Mouse (Mus musculus) intestine, embryonic 15.5 days (tissue): Measurements from ENCODE around the gene Pcsk7. TPM values are rescaled to one million over a fixed set of nuclear protein-coding genes. Genes with fewer than 3 reads are reported as not detected.

Experiments
- ATAC-seq: fragments of 200-750 bp; cut with Nextera tagmentation; 2 replicates; pipeline ENCODE4 v1.8.0; 2017; ENCODE audit warnings: moderate TSS enrichment, moderate library complexity
- H3K27ac ChIP-seq: fragments of 300-500 bp; sonication (generic); 2 replicates; pipeline ENCODE4 v1.5.1; 2015; ENCODE audit warnings: mild to moderate bottlenecking, inconsistent platforms
- H3K27me3 ChIP-seq: fragments of 300-500 bp; sonication (generic); replicated peaks from 2 replicates; pipeline ENCODE4 v1.6.1; 2015; ENCODE audit warnings: inconsistent platforms
- H3K36me3 ChIP-seq: fragments of 300-500 bp; sonication (generic); 2 replicates; pipeline ENCODE4 v1.6.1; 2015; ENCODE audit warnings: inconsistent platforms
- H3K4me1 ChIP-seq: fragments of 300-500 bp; sonication (generic); replicated peaks from 2 replicates; pipeline ENCODE4 v1.6.1; 2015; ENCODE audit warnings: inconsistent platforms
- H3K4me2 ChIP-seq: fragments of 300-500 bp; sonication (generic); replicated peaks from 2 replicates; pipeline ENCODE4 v1.6.1; 2015; ENCODE audit warnings: mild to moderate bottlenecking, inconsistent platforms
- H3K4me3 ChIP-seq: fragments of 300-500 bp; sonication (generic); replicated peaks from 2 replicates; pipeline ENCODE4 v1.5.1; 2015; ENCODE audit warnings: inconsistent platforms
- H3K9ac ChIP-seq: fragments of 300-500 bp; sonication (generic); 2 replicates; pipeline ENCODE4 v1.6.1; 2015; ENCODE audit warnings: inconsistent platforms
- H3K9me3 ChIP-seq: fragments of 300-500 bp; sonication (generic); 2 replicates; pipeline ENCODE4 v1.6.1; 2016; ENCODE audit warnings: inconsistent platforms
- WGBS: fragments of 180-500 bp; shearing (Covaris S2); methylation state at CpG from one replicate; pipeline ENCODE4 v1.1.7; 2015; 5-methylcytosine and 5-hydroxymethylcytosine counted together
- polyA plus RNA-seq: library from polyadenylated mRNA; unstranded; fragments of >200 nt; fragmentation: Nextera tagmentation; extraction: Ambion mirVana; gene quantifications from 2 replicates; pipeline ENCODE4 v1.2.1, GENCODE M21; 2015

The Pcsk7 gene
- polyA plus RNA-seq, 1 experiment from 2014 or later: 18.5 TPM

DNA sequence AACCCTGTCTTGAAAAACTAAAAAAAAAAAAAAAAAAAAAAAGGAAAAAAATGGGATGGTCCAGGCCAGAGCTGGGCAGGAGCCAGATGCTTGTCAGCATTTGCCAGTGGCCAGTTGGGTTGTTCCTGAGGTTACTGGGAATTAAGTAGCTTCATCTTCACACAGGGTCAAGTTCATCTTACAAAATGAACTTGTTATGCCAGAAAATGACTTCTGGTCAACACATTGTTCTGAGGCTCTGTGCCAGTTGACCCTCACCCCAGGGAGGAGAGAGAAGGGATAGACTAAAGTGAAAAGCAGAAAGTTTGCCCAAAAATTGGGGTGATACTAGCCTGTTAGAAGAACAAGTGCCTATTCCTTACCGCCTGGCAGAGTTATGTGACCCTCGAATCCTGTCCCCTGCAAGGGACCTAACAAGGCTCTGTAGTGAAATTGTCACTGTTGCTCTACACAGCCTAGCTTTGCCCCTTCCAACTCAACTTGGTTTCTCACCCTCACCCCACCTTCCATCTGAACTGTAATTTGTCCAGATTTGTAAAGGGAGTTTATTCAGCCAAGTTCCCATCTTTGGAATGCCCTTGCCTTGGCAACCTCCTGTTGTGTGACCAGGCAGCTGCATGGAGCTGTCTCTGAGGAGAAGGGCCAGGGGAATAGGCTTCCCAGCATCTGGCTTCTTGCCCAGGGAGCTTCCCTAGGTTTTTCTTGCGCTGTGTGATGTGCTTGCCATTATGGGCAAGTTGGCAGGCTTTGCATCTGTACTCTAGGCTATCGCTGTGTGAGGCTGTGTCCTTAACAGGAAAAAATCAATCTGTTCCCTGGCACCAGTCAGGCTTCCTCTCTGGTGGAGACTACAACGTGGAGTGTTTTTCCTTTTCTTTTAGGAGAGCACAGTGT, 11.0 kb downstream of the Pcsk7 start:
- WGBS: 71% methylated on average over 5 of the region's 5 CpGs
- no peak overlapping the region for H3K4me3 ChIP-seq
- no peak for ATAC-seq
- H3K27ac ChIP-seq: peak overlapping the region; percentile 44; the same call in 1 of the 2 replicates
- peaks cover 32% of the 10 kb centered on the region for H3K36me3 ChIP-seq
- no peaks in the 10 kb centered on the region for H3K4me1 ChIP-seq
- H3K4me2 ChIP-seq: no peak overlapping the region
- H3K9ac ChIP-seq: no peak overlapping the region
- no peaks in the 10 kb centered on the region for H3K27me3 ChIP-seq
- no peaks in the 10 kb centered on the region for H3K9me3 ChIP-seq

GRCm38 (mm10) chr9:45919895-45920294, 13.6 kb downstream of the Pcsk7 start:
- WGBS: 44% methylated on average over 1 of the region's 1 CpGs
- peak; percentile 72 for ATAC-seq

GRCm38 (mm10) chr9:45929285-45929684, 23.0 kb downstream of the Pcsk7 start:
- Histone ChIP-seq H3K4me1 (no peaks in the 10 kb centered on the region; the same call in 1 of the 2 replicates), H3K4me3 (no peak overlapping the region), H3K27me3 (no peaks in the 10 kb centered on the region), H3K36me3 (peaks cover 28% of the 10 kb centered on the region), H3K27ac (no peak overlapping the region), H3K4me2 (no peak overlapping the region), H3K9me3 (no peaks in the 10 kb centered on the region), H3K9ac (no peak overlapping the region)
- no peak for ATAC-seq
- WGBS: 81% methylated on average over 5 of the region's 5 CpGs

More at GRCm38 (mm10) chr9:45919895-45920294, 13.6 kb downstream of the Pcsk7 start:
- Histone ChIP-seq H3K4me1 (no peaks in the 10 kb centered on the region), H3K36me3 (peaks cover 36% of the 10 kb centered on the region), H3K4me3 (no peak overlapping the region), H3K9me3 (no peaks in the 10 kb centered on the region), H3K27ac (peak overlapping the region; percentile 67), H3K27me3 (no peaks in the 10 kb centered on the region), H3K4me2 (no peak overlapping the region), H3K9ac (no peak overlapping the region; the same call in 1 of the 2 replicates)

GRCm38 (mm10) chr9:45931958-45932357, 25.7 kb downstream of the Pcsk7 start:
- no peaks in the 10 kb centered on the region for H3K9me3 ChIP-seq
- 56% methylated on average over 1 of the region's 1 CpGs for WGBS
- H3K4me2 ChIP-seq: peak overlapping the region; percentile 30; the same call in 1 of the 2 replicates
- H3K27me3 ChIP-seq: no peaks in the 10 kb centered on the region
- peaks cover 28% of the 10 kb centered on the region for H3K36me3 ChIP-seq
- H3K27ac ChIP-seq: peak overlapping the region; percentile 42; the same call in 1 of the 2 replicates
- no peak overlapping the region for H3K9ac ChIP-seq
- H3K4me1 ChIP-seq: peaks cover 10% of the 10 kb centered on the region; the same call in 1 of the 2 replicates
- no peak overlapping the region for H3K4me3 ChIP-seq
- ATAC-seq: no peak

GRCm38 (mm10) chr9:45932571-45933415, 26.5 kb downstream of the Pcsk7 start:
- no peak overlapping the region for H3K9ac ChIP-seq
- peaks cover 10% of the 10 kb centered on the region; the same call in 1 of the 2 replicates for H3K4me1 ChIP-seq
- no peaks in the 10 kb centered on the region for H3K27me3 ChIP-seq
- peak overlapping the region; percentile 30 for H3K4me2 ChIP-seq
- WGBS: 54% methylated on average over 11 of the region's 11 CpGs
- H3K9me3 ChIP-seq: no peaks in the 10 kb centered on the region
- peak overlapping the region; percentile 12; the same call in 1 of the 2 replicates for H3K4me3 ChIP-seq
- H3K27ac ChIP-seq: peak overlapping the region; percentile 42; the same call in 1 of the 2 replicates
- H3K36me3 ChIP-seq: peaks cover 24% of the 10 kb centered on the region
- ATAC-seq: peak; percentile 21; the same call in 1 of the 2 replicates

GRCm38 (mm10) chr9:45935628-45936210, 29.4 kb downstream of the Pcsk7 start, which contains the start of gene Tagln:
Gene Tagln, minus strand, starts transcription at chr9:45936058.
- peaks cover 8% of the 10 kb centered on the region for H3K36me3 ChIP-seq
- WGBS: 6% methylated on average over 21 of the region's 21 CpGs
- peak within 1 kb of the TSS; percentile 39 for H3K9ac ChIP-seq
- peak; percentile 78 for ATAC-seq
- H3K9me3 ChIP-seq: no peaks in the 10 kb centered on the region
- H3K27ac ChIP-seq: peak within 1 kb of the TSS; percentile 51
- peak within 1 kb of the TSS; percentile 51 for H3K4me2 ChIP-seq
- H3K4me3 ChIP-seq: peak within 1 kb of the TSS; percentile 30
- H3K4me1 ChIP-seq: peaks cover 10% of the 10 kb centered on the region; the same call in 1 of the 2 replicates
- no peaks in the 10 kb centered on the region for H3K27me3 ChIP-seq

GRCm38 (mm10) chr9:45936883-45937282, 30.6 kb downstream of the Pcsk7 start:
- Histone ChIP-seq H3K36me3 (peaks cover 11% of the 10 kb centered on the region), H3K9ac (no peak overlapping the region), H3K4me1 (peaks cover 10% of the 10 kb centered on the region; the same call in 1 of the 2 replicates), H3K27me3 (no peaks in the 10 kb centered on the region), H3K4me2 (no peak overlapping the region), H3K9me3 (no peaks in the 10 kb centered on the region), H3K27ac (peak overlapping the region; percentile 51), H3K4me3 (no peak overlapping the region)
- WGBS: 14% methylated on average over 3 of the region's 3 CpGs
- ATAC-seq: peak; percentile 63

DNA sequence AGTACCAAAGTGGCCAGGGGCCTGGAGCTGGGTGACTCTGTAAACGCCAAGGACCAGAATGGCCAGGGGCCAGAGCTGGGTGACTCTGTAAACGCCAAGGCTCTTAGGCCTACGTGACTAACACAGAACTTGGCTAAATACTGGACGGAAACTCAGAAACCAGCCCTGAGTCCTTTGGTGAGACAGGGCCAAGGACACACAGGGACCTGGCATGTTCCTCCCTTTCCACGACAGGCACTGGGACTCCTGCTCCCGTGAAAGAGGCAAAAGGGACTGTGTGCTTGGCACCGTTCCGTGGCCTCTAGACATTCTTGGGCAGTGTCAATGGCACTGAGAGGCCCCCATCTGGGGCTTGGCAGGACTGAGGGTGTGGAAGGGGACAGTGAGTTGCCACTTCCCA, 31.8 kb downstream of the Pcsk7 start:
- H3K27ac ChIP-seq: no peak overlapping the region
- ATAC-seq: no peak

GRCm38 (mm10) chr9:45938952-45939637, 32.8 kb downstream of the Pcsk7 start:
- H3K4me1 ChIP-seq: peaks cover 10% of the 10 kb centered on the region; the same call in 1 of the 2 replicates
- H3K4me3 ChIP-seq: no peak overlapping the region
- WGBS: 84% methylated on average over 15 of the region's 15 CpGs
- ATAC-seq: no peak
- H3K9ac ChIP-seq: no peak overlapping the region
- peaks cover 23% of the 10 kb centered on the region for H3K36me3 ChIP-seq
- no peak overlapping the region for H3K4me2 ChIP-seq
- no peaks in the 10 kb centered on the region for H3K9me3 ChIP-seq
- no peak overlapping the region for H3K27ac ChIP-seq
- H3K27me3 ChIP-seq: no peaks in the 10 kb centered on the region

More for the DNA sequence above, 31.8 kb downstream of the Pcsk7 start:
- Histone ChIP-seq H3K36me3 (peaks cover 23% of the 10 kb centered on the region), H3K9me3 (no peaks in the 10 kb centered on the region), H3K4me1 (peaks cover 10% of the 10 kb centered on the region; the same call in 1 of the 2 replicates), H3K4me2 (no peak overlapping the region), H3K27me3 (no peaks in the 10 kb centered on the region), H3K9ac (no peak overlapping the region), H3K4me3 (no peak overlapping the region)
- 92% methylated on average over 8 of the region's 8 CpGs for WGBS

DNA sequence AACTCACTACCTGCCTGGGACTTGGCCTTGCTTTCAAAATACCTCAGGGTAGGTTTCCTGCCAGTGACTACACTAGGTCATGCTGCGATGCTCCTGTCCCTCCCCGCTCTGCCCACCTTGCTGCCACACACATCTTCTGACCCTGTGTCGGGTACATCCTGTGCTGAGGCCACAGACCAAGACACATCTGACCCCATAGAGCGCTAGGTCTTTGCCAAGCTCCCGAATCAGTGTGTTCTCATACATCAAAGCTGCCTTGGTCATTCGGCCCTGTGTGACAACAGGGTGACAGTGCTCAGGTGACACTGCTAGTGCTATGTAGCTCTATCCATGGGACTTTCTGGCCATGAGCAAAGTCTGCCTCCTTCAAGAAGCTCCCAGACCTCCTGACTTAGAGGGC, 33.5 kb downstream of the Pcsk7 start:
- WGBS: 91% methylated on average over 6 of the region's 6 CpGs
- peaks cover 10% of the 10 kb centered on the region; the same call in 1 of the 2 replicates for H3K4me1 ChIP-seq
- no peak overlapping the region for H3K4me3 ChIP-seq
- ATAC-seq: no peak
- H3K4me2 ChIP-seq: no peak overlapping the region
- peaks cover 30% of the 10 kb centered on the region for H3K36me3 ChIP-seq
- H3K9ac ChIP-seq: no peak overlapping the region
- no peaks in the 10 kb centered on the region for H3K9me3 ChIP-seq
- no peaks in the 10 kb centered on the region for H3K27me3 ChIP-seq
- H3K27ac ChIP-seq: no peak overlapping the region

GRCm38 (mm10) chr9:45941329-45941888, 35.1 kb downstream of the Pcsk7 start:
- Histone ChIP-seq H3K9me3 (no peaks in the 10 kb centered on the region), H3K4me3 (no peak overlapping the region), H3K36me3 (peaks cover 40% of the 10 kb centered on the region), H3K27me3 (no peaks in the 10 kb centered on the region), H3K27ac (no peak overlapping the region), H3K9ac (no peak overlapping the region), H3K4me2 (no peak overlapping the region), H3K4me1 (peaks cover 4% of the 10 kb centered on the region; the same call in 1 of the 2 replicates)
- ATAC-seq: peak; percentile 46; the same call in 1 of the 2 replicates
- 66% methylated on average over 15 of the region's 18 CpGs for WGBS
